Mouse (Mus musculus) liver, embryonic 12.5 days (tissue): Measurements from ENCODE around the gene Gnaq. TPM values are rescaled to one million over a fixed set of nuclear protein-coding genes. Genes with fewer than 3 reads are reported as not detected.

Experiments
- ATAC-seq: fragments of 200-750 bp; cut with Nextera tagmentation; 2 replicates; pipeline ENCODE4 v1.8.0; 2017; ENCODE audit warnings: moderate number of reproducible peaks, mild to moderate bottlenecking, moderate library complexity
- H3K27ac ChIP-seq: fragments of 300-500 bp; sonication (generic); 2 replicates; pipeline ENCODE4 v1.5.1; 2016; ENCODE audit warnings: mild to moderate bottlenecking
- H3K27me3 ChIP-seq: fragments of 300-500 bp; sonication (generic); replicated peaks from 2 replicates; pipeline ENCODE4 v1.6.1; 2016; ENCODE audit warnings: mild to moderate bottlenecking, moderate library complexity
- H3K36me3 ChIP-seq: fragments of 300-500 bp; sonication (generic); 2 replicates; pipeline ENCODE4 v1.6.1; 2016; ENCODE audit warnings: mild to moderate bottlenecking, moderate library complexity
- H3K4me1 ChIP-seq: fragments of 300-500 bp; sonication (generic); 2 replicates; pipeline ENCODE4 v1.6.1; 2016
- H3K4me2 ChIP-seq: fragments of 300-500 bp; sonication (generic); 2 replicates; pipeline ENCODE4 v1.6.1; 2016; ENCODE audit warnings: mild to moderate bottlenecking, moderate library complexity
- H3K4me3 ChIP-seq: fragments of 300-500 bp; sonication (generic); 2 replicates; pipeline ENCODE4 v1.5.1; 2016; ENCODE audit warnings: mild to moderate bottlenecking, moderate library complexity
- H3K9ac ChIP-seq: fragments of 300-500 bp; sonication (generic); 2 replicates; pipeline ENCODE4 v1.6.1; 2016; ENCODE audit warnings: mild to moderate bottlenecking, moderate library complexity
- H3K9me3 ChIP-seq: fragments of 300-500 bp; sonication (generic); replicated peaks from 2 replicates; pipeline ENCODE4 v1.6.1; 2016; ENCODE audit warnings: mild to moderate bottlenecking, moderate library complexity
- WGBS: fragments of 180-500 bp; shearing (Covaris S2); methylation state at CpG from one replicate; pipeline ENCODE4 v1.1.7; 2016; ENCODE audit not compliant: insufficient replicate concordance; 5-methylcytosine and 5-hydroxymethylcytosine counted together
- polyA plus RNA-seq: library from polyadenylated mRNA; unstranded; fragments of >200 nt; fragmentation: Nextera tagmentation; extraction: Ambion mirVana; gene quantifications from 2 replicates; pipeline ENCODE4 v1.2.1, GENCODE M21; 2016

Gnaq gene
- polyA plus RNA-seq, 1 experiment from 2014 or later, result 5.6 TPM

- Histone ChIP-seq H3K36me3 (no peaks in the 10 kb centered on the region), H3K4me1 (no peaks in the 10 kb centered on the region), H3K4me2 (no peak overlapping the region), H3K27me3 (no peaks in the 10 kb centered on the region), H3K4me3 (no peak overlapping the region), H3K9ac (no peak overlapping the region), H3K9me3 (no peaks in the 10 kb centered on the region), H3K27ac (no peak overlapping the region)
- no peak for ATAC-seq
- WGBS, result 67% methylated on average over 5 of the region's 5 CpGs
Observed at GRCm38 (mm10) chr19:16394381-16394780, 261.8 kb downstream of the Gnaq start.

DNA sequence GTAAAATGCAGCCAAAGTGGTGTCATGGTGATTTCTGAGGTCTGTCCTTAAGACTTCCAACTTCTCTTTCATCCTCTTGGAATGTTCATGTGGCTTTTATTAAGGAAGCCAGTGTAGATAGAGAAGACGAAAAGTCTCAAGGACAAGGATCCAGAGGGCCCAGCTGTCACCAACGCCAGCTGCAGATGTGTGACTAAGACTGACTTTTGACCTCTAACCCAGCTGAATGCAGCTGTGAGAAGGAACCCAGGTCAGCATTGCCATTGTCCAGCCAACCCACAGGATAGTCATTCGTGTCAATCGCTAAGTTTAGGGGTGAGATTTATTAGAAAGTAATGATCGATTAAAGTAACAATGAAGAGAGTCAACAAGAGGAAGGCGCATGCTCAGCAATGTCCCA is 270.5 kb downstream of the Gnaq start:
- 72% methylated on average over 6 of the region's 6 CpGs for WGBS
- H3K9ac ChIP-seq, result no peak overlapping the region
- H3K4me1 ChIP-seq, result no peaks in the 10 kb centered on the region
- no peaks in the 10 kb centered on the region for H3K27me3 ChIP-seq
- no peaks in the 10 kb centered on the region for H3K36me3 ChIP-seq
- ATAC-seq, result no peak
- no peak overlapping the region for H3K27ac ChIP-seq
- no peak overlapping the region for H3K4me3 ChIP-seq
- no peak overlapping the region for H3K4me2 ChIP-seq
- H3K9me3 ChIP-seq, result no peaks in the 10 kb centered on the region

- ATAC-seq, result no peak
- H3K27ac ChIP-seq, result no peak overlapping the region
- no peak overlapping the region for H3K9ac ChIP-seq
- no peaks in the 10 kb centered on the region for H3K27me3 ChIP-seq
- no peak overlapping the region for H3K4me3 ChIP-seq
- no peak overlapping the region for H3K4me2 ChIP-seq
- WGBS, result 57% methylated on average over 1 of the region's 1 CpGs
- no peaks in the 10 kb centered on the region for H3K36me3 ChIP-seq
- H3K9me3 ChIP-seq, result no peaks in the 10 kb centered on the region
- H3K4me1 ChIP-seq, result no peaks in the 10 kb centered on the region
Observed at GRCm38 (mm10) chr19:16407727-16408126, 275.1 kb downstream of the Gnaq start.

- no peaks in the 10 kb centered on the region for H3K9me3 ChIP-seq
- H3K4me3 ChIP-seq, result no peak overlapping the region
- H3K27ac ChIP-seq, result no peak overlapping the region
- H3K27me3 ChIP-seq, result no peaks in the 10 kb centered on the region
- no peaks in the 10 kb centered on the region for H3K36me3 ChIP-seq
- ATAC-seq, result no peak
- H3K4me2 ChIP-seq, result no peak overlapping the region
- H3K9ac ChIP-seq, result no peak overlapping the region
- no peaks in the 10 kb centered on the region for H3K4me1 ChIP-seq
Observed at GRCm38 (mm10) chr19:16411302-16411701, 278.7 kb downstream of the Gnaq start.

- ATAC-seq, result no peak
Observed at GRCm38 (mm10) chr19:16418086-16418663, 285.5 kb downstream of the Gnaq start.

GRCm38 (mm10) chr19:16425596-16425995 is 293.0 kb downstream of the Gnaq start:
- no peaks in the 10 kb centered on the region for H3K4me1 ChIP-seq
- no peak overlapping the region for H3K4me3 ChIP-seq
- H3K27me3 ChIP-seq, result no peaks in the 10 kb centered on the region
- ATAC-seq, result no peak
- H3K27ac ChIP-seq, result no peak overlapping the region
- no peak overlapping the region for H3K4me2 ChIP-seq
- 69% methylated on average over 2 of the region's 2 CpGs for WGBS
- no peaks in the 10 kb centered on the region for H3K36me3 ChIP-seq
- H3K9ac ChIP-seq, result no peak overlapping the region
- peaks cover 9% of the 10 kb centered on the region for H3K9me3 ChIP-seq

More at GRCm38 (mm10) chr19:16418086-16418663, 285.5 kb downstream of the Gnaq start:
- WGBS, result 77% methylated on average over 5 of the region's 5 CpGs
- Histone ChIP-seq H3K9me3 (no peaks in the 10 kb centered on the region), H3K27me3 (no peaks in the 10 kb centered on the region), H3K4me3 (no peak overlapping the region), H3K9ac (no peak overlapping the region), H3K36me3 (no peaks in the 10 kb centered on the region), H3K4me1 (no peaks in the 10 kb centered on the region), H3K4me2 (no peak overlapping the region), H3K27ac (no peak overlapping the region)

GRCm38 (mm10) chr19:16431368-16431767 is 298.7 kb downstream of the Gnaq start:
- Histone ChIP-seq H3K9me3 (peaks cover 9% of the 10 kb centered on the region), H3K4me2 (no peak overlapping the region), H3K27me3 (peaks cover 17% of the 10 kb centered on the region), H3K27ac (no peak overlapping the region), H3K4me1 (peaks cover 15% of the 10 kb centered on the region), H3K36me3 (no peaks in the 10 kb centered on the region), H3K9ac (no peak overlapping the region), H3K4me3 (no peak overlapping the region)
- ATAC-seq, result no peak
- 75% methylated on average over 8 of the region's 8 CpGs for WGBS

DNA sequence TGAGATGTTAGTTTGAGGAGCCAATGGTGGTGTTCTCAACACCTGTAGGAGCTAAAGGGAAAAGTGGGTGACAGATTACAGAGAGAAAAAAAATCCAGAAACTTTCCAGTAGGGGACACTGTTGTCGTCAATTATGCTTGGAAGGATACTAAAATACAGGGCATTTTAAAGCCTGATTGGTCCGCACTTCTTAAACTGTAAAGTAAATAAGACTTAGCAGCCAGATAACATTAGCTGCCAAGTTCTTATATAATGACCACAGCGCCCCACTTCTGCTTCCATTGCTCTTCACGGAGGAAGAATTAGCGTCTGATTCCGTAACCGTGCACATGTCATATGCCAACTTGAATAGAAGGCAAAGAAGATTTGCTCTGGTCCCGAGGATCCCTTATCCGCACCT is 302.2 kb downstream of the Gnaq start:
- Histone ChIP-seq H3K4me1 (peaks cover 23% of the 10 kb centered on the region), H3K9me3 (no peaks in the 10 kb centered on the region), H3K4me3 (peak overlapping the region; percentile 51), H3K36me3 (no peaks in the 10 kb centered on the region), H3K9ac (no peak overlapping the region), H3K27ac (no peak overlapping the region), H3K27me3 (peaks cover 45% of the 10 kb centered on the region), H3K4me2 (peak overlapping the region; percentile 79)
- WGBS, result 17% methylated on average over 9 of the region's 9 CpGs
- ATAC-seq, result no peak

DNA sequence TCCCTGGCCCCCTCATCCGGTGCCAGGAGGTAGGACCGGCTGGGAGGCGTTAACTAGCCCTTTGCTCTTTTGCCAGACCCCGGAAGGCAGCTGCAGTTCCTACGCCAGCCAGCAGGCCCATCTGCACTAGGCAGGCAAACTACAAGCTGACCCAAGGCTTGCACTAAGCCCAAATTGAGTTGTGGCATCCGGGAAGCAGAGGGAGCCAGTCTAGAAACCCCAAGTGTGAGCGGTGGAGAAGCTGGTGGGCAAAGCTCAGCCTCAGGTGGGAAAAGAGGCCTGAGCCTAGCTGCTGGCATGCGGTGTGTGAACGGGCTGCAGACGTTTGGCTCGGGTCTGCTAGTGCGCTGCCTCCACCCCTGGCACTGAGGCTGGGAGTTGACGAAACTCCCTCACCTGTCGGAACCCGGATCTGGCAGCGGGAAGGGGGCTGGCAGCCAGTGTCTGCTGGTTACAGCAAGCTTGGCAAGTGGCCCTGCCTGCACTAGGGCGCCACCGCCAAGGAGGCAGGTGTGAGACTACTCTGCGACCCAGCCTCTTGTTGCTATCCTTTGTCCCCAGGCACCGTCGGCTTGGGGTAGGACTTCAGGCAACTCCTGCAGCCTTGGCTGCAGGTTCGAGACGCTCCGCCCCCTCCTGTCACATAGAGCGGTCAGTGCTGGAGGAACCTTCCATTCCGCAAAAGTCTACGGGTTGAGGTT is 303.1 kb downstream of the Gnaq start, which contains the start of gene Gna14:
TSS of gene Gna14 (plus strand) at position 232 of the 701 bp plus-strand sequence.
- peak; percentile 66 for ATAC-seq
- Histone ChIP-seq H3K36me3 (no peaks in the 10 kb centered on the region), H3K4me3 (peak within 1 kb of the TSS; percentile 51), H3K4me2 (peak within 1 kb of the TSS; percentile 79), H3K27ac (no peak within 1 kb of the TSS; the same call in 1 of the 2 replicates), H3K4me1 (peaks cover 23% of the 10 kb centered on the region), H3K9me3 (no peaks in the 10 kb centered on the region), H3K9ac (peak within 1 kb of the TSS; percentile 42), H3K27me3 (peaks cover 45% of the 10 kb centered on the region)
- WGBS, result 2% methylated on average over 27 of the region's 27 CpGs

GRCm38 (mm10) chr19:16436335-16437169 is 303.9 kb downstream of the Gnaq start:
- Histone ChIP-seq H3K9ac (peak overlapping the region; percentile 42), H3K36me3 (no peaks in the 10 kb centered on the region), H3K27ac (no peak overlapping the region; the same call in 1 of the 2 replicates), H3K4me1 (peaks cover 23% of the 10 kb centered on the region), H3K4me3 (peak overlapping the region; percentile 51), H3K4me2 (peak overlapping the region; percentile 79), H3K9me3 (no peaks in the 10 kb centered on the region), H3K27me3 (peaks cover 41% of the 10 kb centered on the region)
- ATAC-seq, result peak; percentile 22; the same call in 1 of the 2 replicates
- WGBS, result 5% methylated on average over 61 of the region's 61 CpGs
